Mouse (Mus musculus): Measurements from ENCODE around the gene Icmt.

DNA sequence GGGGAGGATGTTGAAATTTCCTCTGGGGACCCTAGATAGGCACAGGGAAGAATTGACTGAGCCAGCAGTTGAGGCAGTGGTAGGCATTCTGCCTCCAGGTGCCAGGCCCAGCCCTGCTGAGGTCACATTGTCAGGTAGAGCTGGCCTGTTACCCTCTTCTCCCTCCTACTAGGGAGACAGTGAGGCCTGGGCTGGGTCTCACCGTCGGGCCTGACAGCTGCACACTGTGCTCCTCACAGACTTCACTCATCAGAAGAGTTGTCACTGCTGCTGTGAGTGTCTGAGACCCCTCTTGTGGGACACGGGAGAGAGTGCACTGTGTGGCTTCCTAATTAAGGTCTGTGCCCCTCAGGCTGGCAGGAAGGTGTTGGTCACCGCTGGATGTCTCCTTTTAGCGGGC lies 31.2 kb upstream of the Icmt start:
- TF ChIP-seq EP300 (IDR thresholded peaks at IDR 0.05; ENCODE audit: low read depth) (no peak), CTCF (IDR thresholded peaks at IDR 0.05; ENCODE audit: low read depth) (no peak)

Data from liver, embryonic 14.5 days (tissue).